Mouse (Mus musculus) adrenal gland, adult (tissue): ENCODE measurements around the gene Zfp316.

Experiments used
- DNase-seq, 2 experiments: peaks; one replicate each; pipeline ENCODE4 v3.0.0; 2022 to 2023; ENCODE audit warnings: low spot score in 1 of 2; ENCODE audit not compliant: inconsistent age in 2 of 2

Zfp316 gene

DNA sequence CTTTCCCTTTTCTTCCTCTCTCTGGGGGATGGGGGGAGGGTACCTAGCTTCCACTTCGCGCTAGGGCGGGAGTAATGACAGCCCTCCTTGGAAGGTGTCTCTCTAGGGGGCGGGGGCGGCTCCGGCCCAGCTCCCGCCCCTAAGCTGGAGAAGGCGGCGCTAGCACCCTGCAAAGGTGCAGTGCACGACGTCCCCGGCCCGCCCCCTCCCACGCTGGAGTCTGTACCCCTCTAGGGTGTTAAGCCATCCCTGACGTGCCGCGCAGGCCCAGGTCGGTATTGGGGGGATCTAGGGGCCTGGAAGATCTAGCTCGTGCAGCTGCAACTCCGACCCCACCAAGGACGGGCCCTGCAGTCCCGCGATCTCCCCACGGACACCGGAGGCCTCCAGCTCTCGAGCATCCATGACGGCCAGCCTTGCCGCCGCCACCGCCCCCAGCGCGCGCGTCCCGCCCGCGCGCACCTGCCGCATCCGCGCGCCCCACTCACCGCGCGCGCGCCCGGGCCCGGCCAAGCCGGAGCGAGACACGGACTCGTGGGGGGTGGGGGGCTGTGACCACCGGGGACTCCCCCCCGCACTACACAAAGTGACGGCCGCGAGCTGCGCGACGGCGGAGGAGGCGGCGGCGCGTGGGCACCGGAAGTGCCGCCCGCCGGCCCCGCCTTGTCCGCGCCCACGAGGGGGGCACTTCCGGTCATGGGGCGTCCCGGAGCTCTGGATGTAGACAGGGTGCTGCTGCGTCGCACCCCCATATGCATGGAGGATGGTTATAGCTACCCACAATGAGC lies at the start of gene Zfp316:
TSS of gene Zfp316 (minus strand) at position 660 of the 788 bp plus-strand sequence.
- peak; percentile 79 to 89 for DNase-seq

DNA sequence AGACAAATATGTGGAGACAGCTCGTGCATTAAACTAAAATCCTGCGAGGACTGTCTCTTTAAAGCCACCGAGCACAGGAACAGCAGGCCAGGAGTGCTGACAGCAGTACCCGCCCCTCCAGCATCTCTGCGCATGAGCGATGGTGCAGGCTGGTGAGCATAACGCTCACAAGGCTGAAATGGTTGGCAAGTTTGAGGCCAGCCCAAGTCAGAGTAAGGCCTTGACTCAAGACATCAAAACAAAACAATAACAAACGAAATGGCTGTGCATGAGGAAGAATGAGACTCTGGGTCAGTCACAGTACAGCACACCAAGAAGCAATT lies 47.4 kb upstream of the Zfp316 start:
- DNase-seq, result no peak

DNA sequence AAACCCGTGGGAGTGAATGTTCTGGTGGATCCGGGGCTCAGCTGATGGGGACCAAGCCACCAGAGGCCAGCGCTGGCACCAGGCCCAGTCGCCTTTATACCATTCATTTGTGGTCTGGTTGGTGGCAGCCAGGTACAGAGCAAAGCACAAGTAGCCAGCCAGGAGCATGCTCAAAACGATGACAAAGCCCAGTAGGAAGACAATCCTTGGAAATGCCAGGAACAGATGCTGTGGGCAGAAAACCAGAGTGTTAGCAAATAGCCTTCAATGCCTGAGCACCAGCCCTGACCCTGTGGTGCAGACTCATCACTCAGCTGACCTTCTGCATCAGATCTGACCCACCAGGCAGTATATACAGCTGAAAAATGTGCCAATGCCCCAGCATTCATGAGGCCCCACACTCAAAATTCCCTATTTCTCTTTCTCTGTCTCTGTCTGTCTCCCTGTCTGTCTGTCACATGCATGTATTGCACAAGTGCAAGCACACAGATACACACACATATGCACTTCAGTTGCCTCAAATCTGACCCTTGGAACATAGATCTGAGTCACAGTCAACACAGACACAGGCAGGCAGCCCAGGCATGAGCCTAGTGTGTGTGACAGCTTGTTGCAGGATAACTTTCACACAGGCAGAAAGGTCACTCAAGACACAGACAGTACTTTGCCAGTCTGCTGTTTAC lies 46.9 kb upstream of the Zfp316 start:
- peak; percentile 73 to 88 for DNase-seq

DNA sequence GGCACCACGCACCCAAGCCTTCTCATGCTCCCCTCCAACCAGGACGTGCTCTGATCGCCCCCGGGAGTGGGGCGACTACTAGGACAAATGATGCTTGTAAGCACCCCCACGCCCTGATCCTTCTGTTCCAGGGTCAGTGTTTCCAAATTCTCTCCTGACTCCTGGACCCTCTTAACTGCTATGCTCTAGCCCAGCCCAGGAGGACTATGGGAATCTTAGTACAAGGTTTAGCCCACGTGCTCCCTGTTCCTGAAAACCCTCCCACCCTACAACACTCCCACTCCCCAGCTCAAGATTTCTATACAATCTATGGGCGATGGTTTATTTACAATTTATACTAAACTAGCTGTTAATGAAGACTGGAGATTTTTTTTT lies 45.7 kb upstream of the Zfp316 start:
- DNase-seq, result no peak

DNA sequence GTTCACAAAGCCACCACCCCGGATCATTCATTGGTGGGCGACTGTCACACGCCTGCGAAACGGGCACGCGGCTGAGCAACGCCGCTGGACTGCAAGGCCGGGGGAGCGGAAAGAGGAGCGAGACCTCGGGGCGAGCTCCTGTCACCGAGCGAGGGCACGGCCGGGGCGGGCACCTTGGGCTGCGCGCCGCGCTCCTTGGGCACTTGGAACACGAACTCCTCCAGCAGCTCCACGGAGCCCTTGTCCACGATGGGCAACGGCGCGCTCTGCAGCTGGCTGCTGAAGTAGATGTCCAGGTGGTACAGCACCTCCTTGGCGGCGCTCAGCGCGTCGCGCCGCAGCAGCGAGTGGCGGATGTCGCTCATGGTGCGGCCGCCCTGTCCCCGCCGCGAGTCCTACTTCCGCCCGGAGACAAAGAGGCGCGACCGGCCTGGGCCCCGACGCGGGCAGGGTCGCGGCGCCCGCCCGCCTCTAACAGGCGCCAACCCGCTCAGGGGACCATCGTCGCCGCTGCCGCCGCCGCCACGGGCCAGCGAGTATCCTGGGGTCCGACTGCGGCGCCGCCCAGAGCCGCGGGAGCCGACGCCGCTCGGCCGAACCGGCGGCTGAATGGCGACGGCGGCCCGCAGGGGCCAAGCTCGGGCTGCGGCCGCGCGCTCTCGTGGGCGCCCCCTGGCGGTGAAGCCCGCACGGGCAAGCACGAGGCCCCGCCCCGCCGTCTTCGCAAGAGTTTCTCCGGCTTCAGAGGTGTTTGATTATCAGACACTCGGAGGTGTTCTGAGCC lies 45.1 kb upstream of the Zfp316 start, which contains the start of gene E130309D02Rik:
TSS of gene E130309D02Rik (minus strand) at position 631 of the 784 bp plus-strand sequence.
- DNase-seq, result peak; percentile 89 to 96

DNA sequence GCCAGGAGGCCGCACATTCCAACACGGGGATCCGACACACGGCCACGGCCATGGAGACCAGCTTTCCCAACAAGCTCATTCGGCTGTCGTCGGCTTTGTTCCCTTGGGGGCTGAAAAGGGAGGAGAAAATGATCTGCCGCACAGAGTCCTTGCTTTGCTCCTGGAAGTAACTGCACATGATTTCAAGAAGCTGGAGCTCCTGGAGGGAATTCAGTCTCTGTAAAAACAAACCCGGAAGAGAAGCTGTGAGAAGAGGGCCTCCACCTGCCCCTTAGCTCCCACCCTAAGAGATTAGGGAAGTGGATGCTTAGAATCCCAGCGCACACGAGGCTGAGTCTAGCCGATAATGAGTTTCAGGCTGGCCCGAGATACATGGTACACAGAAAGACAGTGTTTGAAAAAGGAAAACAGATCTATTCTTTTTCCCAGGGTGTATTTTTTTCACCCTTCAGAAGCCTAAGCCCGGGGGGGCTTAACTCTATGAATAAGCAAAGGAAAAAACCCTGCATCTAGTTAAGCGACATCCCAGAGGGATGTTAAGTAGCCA lies 44.4 kb upstream of the Zfp316 start:
- peak in 1 of 2 experiments; percentile 55 for DNase-seq

DNA sequence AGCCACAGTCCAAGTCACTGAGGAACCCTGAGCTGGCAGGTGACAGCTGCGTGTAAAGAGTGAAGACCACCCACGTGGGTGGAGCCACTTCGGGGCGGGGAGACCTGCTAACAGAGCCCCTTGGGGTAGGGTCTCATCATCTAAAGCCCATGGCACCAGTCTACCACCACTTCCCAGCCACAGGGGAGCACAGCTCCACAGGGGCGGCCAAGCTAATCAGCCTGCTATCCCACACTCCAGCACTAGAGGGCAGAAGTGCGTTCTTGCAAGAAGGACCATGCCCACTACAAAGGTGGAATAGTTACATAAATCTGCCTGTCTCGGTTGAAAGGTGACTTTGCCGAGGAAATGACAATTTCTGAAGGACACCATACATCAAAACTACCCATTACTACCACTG lies 42.1 kb upstream of the Zfp316 start:
- peak; percentile 68 to 86 for DNase-seq

DNA sequence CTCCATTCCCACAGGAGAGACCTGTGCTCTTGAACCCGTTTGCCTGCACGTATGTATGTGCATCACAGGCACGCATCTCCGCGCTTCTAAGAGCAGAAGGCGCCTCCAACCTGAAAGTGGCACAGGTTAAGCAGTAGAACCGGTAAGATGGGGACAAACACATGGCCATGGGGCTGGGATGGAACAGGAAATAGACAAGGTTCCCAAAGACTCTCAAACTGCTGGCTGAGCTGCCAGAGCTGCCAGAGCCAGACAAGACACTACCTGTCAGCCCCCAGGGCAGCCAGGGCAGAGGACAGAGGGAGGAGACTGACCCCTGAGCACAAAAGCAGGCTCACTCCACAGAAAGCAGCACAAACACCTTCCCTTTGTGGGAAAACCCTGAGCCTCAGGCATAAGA lies 40.1 kb upstream of the Zfp316 start:
- DNase-seq, result no peak

DNA sequence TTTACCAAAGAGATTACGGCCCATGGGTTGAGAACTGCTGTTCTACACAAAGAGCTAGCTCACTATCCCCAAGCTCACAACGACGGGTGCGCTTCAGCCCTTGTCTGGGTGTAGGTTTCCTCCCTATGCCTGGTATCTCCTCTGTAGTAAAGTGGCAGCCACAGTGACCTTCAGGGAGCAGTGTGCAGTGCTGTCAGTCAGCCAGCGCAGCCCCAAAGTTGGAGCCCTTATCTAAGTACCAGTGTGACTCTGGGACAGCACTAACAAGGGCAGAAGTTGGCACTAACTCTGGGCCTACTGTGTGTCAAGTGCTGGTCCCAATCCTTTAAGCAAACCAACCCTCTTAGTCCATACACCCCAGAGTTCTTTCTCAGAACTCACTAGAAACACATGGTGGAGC lies 39.0 kb upstream of the Zfp316 start:
- DNase-seq, result no peak

DNA sequence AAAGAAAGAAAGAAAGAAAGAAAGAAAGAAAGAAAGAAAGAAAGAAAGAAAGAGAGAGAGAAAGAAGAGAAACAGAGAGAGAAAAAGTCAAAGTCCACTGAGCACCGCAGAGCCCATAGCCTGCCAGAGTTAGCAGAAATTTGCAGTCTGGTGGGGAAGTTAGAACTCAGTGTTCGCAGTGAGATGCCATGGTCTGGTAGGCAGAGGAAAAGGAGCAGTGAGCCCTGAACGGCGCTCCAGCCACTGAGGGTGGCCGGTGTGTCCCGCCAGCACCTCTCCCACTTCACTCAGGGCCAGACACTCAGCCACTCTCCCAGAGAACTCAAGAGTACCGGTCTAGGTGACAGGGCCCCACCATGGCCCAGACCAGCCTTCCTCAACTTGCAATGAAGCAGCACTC lies 34.4 kb upstream of the Zfp316 start:
- no peak for DNase-seq

DNA sequence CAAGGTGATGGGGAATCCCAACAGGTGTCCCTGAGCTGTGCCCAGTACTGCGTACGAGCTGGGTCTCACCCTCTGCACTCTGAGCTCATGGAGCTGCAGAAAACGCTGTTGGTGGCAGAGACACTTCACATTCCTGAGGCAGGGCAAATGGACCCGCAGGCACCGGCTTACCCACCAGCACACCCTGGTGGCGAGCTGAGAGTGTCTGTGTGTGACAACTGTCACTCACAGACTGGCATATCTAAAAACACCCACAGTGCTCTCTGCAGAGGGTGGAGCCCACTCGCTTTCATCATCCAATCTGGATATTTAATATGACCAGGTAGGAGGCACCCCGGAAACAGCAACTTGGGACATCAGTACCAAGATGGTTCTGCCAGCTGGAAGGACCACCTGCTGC lies 31.5 kb upstream of the Zfp316 start:
- DNase-seq, result no peak

DNA sequence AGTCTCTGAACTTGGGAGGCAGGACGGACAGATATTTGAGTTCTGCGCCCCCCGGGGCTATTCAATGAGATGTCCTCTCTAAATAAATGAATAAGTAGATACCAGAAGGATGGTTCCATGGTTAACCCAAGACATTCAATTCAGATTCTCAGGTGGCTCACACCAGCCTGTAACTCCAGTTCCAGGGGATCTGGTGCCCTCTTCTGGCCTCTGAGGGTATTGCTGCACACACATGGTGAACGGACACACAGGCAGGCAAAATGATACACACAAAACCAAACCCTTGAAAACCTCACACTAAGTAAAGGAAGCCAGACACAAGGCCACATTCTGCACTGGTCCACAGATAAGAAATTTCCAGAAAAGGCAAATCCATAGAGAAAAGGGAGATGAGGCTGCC lies 29.9 kb upstream of the Zfp316 start:
- peak; percentile 50 to 84 for DNase-seq

DNA sequence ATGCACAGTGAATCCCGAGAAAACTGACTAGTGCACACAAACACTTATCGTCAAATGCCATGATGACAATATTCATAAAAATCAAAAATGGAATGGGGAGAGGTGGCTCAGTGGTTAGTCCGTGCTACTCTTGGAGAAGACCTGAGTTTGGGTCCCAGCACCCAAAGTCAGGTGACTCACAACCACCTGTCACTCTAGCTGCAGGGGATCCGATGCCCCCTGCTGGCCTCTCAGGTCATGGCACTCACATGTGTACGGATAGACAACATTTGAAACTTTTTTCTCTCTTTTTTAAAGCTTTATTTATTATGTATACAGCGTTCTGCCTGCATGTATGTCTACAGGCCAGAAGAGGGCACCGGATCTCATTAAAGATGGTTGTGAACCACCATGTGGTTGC lies 28.6 kb upstream of the Zfp316 start:
- DNase-seq, result no peak

DNA sequence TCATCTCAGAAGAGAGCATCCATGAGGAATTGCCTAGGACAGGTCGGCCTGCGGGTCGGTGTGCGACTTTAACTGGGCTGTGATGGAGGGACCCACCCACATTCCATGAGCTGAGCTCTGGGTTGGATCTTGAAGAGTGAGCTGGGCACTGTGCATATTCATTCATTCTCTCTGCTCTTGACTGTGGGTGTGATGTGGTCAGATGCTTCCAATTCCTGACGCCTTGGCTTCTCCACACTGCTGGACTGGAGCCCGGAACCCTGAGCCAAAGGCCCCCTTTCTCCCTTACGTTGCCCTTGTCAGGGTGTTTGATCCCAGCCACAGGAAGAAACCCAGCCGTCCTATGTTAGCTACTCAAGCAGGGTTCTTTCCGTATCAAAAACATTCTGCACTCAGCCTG lies 28.2 kb upstream of the Zfp316 start:
- no peak for DNase-seq

DNA sequence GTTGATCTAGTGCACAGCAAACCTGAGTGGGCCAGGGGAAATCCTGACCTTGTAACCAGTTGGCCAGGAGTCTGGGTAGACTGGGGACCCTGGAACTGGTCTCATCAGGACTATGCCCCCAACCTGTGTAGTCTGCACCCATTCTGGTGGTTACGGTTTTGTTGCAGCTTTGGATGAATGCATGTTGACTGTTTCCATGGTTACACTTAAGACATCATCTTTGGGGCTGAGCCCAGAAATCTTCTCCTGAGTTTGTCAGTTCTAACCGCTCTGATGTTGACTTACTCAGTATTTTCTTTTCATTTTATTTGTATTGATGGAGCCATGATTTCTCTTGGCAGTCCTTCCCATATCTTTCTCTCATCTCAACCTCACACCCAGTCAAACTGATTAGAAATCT lies 25.5 kb upstream of the Zfp316 start:
- DNase-seq, result no peak

DNA sequence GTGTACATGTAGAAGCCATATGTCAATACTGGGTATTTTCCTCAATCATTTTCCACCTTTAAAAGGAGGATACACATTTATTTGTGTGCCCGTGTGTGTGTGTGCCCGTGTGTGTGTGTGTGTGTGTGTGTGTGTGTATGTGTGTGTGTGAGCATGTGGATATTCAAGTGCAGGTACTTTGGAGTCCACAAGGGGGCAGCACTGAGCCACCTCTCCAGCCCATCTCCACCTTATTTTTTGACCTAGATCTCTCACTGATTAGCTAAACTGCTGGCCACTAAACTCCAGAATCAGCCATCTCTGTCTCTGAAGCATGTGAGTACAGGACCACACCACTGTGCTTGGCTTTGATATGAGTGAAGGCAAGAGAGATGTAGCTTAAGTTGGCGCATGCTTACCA lies 25.0 kb upstream of the Zfp316 start:
- no peak for DNase-seq

DNA sequence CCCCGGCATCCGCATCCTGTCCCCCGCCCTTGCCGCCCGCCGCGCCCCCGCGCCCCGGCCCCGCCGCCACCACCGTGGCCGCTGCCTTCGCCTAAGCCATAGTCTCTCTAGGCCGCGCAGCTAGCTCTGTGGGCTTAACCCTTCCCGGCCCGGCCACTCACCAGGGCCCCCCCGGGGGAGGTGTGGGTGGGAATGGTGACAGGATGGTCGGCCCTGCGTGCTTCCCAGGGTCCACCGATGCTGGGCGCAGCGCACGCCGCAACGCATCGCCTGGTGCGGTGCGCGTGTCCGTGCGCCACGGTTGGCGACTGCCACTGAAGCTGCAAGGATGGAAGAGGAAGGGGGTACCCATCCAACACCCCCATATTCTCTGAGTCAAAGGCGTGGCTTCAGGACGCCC lies 23.6 kb upstream of the Zfp316 start, which contains the start of gene Zfp853:
TSS of gene Zfp853 (minus strand) at position 220 of the 400 bp plus-strand sequence.
- no peak for DNase-seq

DNA sequence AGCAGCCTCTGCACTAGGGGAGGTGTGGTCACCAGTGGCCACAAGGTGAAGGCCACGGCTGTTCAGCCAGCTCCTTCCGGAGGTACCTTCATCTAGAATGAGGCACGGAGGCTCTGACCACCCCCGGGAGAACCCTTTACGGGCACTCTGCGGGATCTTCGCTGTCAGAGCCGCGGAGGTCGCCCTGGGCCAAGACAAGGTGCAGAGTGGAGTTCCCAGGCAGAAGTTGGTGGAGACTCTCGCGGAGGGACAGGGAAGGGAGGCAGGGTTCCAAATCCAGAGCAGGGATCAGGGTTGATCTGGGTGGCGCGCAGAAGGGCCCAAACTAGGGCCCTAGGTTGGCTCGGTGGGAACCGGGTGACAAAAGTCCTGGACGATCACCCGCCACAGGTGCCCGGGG lies 23.1 kb upstream of the Zfp316 start:
- no peak for DNase-seq

DNA sequence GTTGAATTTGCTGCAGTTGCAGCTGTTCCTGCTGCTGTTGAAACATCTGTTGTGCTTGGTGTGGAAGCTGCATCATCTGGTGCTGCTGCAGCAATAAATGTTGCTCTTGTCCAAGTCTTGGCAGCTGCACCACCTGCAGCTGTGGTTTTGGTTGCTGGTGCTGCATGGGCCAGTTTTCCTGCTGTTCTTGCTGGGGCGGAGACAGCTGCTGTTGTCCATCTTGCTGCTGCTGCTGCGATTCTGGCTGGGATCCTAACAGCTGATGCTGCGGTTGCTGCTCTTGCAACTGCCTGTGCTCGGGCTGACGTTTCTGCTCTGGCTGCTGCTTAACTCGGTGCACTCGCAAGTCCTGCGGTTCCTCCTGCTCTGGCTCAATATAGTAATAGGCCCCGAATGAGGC lies 19.5 kb upstream of the Zfp316 start:
- DNase-seq, result no peak

DNA sequence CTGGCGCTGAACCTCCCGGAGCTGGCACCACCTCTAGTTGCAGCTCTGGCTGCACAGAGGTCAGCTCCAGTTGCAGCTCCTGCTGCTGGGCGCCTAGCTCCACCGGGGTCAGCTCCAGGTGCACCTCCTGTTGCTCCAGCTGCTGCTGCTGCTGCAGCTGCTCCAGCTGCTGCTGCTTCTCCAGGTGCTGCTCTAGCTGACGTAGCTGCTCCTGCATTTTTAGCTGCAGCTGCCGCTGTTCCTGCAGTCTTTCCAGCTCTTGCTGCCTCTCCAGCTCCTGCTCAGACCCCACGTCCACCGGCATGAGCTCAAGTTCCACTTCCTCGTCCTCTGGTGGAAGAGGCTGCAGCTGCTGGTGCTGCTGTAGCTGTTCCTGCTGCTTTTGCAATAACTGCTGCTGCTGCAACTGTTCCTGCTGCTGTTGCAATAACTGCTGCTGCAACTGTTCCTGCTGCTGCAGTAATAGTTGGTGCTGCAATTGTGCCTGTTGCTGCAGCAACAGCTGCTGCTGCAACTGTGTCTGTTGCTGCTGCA lies 18.6 kb upstream of the Zfp316 start:
- no peak for DNase-seq

DNA sequence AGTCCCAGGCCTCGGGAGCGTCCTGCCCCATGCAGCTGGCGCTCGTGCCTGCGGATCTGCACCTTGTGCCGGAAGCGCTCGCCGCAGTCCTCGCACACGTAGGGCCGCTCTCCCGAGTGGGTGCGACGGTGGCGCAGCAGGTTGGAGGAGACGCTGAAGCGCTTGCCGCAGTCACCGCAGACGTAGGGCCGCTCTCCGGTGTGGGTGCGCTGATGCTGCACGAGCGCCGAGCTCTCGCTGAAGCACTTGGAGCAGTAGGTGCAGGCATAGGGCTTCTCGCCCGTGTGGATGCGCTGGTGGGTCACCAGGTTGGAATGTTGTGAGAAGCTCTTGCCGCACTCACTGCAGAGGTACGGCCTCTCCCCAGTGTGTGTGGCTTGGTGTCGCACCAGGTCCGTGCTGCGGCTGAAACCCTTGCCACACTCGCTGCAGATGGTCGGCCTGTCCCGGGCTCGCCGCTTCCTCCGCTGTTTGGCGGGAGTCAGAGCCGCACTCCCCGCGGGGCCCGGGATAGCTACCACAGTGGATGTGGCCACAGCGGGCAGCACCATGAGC lies 18.0 kb upstream of the Zfp316 start:
- DNase-seq, result peak in 1 of 2 experiments; percentile 44
